8 mouse cellular contexts compared by ENCODE assay signal in the genomic region with DNA sequence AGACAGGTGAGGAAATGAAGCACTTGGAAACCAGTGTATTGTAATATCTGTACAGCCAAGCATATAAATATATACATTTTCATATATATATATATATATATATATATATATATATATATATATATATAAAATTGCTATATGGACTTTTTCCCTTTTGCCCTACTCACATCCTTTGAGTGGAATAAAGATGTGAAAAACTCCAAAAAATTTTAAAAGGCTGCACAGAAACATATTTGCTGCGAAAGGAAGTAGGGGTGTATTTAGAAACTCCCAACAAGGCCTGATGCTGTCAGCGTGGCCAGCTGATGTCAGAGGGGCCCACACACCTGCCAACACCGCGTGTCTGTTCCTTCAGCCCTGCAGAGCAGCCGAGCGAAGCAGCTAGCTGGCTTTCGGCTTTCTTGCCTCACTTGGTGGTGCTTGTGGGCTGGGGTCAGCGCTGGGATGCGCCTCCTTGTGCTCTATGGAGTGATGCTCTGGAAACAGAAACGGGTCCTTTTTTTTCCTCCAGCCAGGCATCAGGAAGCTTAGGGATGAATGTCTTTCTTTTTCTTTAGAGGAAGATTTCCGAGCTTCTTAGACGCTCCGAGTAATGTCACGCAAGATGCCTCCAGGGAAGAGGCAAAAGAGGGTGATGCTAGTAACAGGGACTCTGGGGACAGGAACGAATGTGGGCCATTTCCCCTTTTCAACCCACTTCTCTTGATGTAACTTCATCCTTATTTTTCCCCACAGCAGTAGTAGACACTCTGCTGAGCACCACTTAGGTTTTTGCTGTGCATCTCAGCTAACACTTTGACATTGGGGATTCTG. TPM values are rescaled to one million over a fixed set of nuclear protein-coding genes. Genes with fewer than 3 reads are reported as not detected.
DNase-seq lines count a peak whose midpoint lies in the region; ATAC-seq lines count a peak whose summit lies in the region.

No protein-coding gene starts in this region.

- peak overlapping the region; percentile 85; the same call in 1 of the 2 replicates for H3K4me2 ChIP-seq in kidney, embryonic 16.5 days (replicated peaks; ENCODE audit: low read depth, low read length)
- H3K4me2 ChIP-seq in hindbrain, embryonic 16.5 days (ENCODE audit: low read length) = peak overlapping the region; percentile 95

- H3K9ac ChIP-seq in kidney, embryonic 16.5 days (replicated peaks; ENCODE audit: low read length) = no peak overlapping the region
- H3K9ac ChIP-seq in hindbrain, embryonic 16.5 days (ENCODE audit: low read depth, low read length) = no peak overlapping the region; the same call in 1 of the 2 replicates

- no peak for DNase-seq in kidney, postnatal 36 days
- peak; percentile 56 for DNase-seq in cerebellum, adult 9-11 months
- DNase-seq in yolk sac, embryonic 10.5 days (ENCODE audit: low spot score) = no peak
- DNase-seq in frontal cortex, postnatal 36 days (ENCODE audit: low spot score in 2 of 2) = no peak

- peaks cover 14% of the 10 kb centered on the region for H3K4me1 ChIP-seq in kidney, embryonic 16.5 days (ENCODE audit: insufficient read depth, low read length)
- peaks cover 12% of the 10 kb centered on the region for H3K4me1 ChIP-seq in hindbrain, embryonic 16.5 days (ENCODE audit: control insufficient read depth, insufficient read depth, low read depth, low read length)

- no peak overlapping the region for H3K4me3 ChIP-seq in kidney, embryonic 16.5 days (ENCODE audit: low read length)
- no peak overlapping the region for H3K4me3 ChIP-seq in hindbrain, embryonic 16.5 days (ENCODE audit: low read length)

- H3K27ac ChIP-seq in kidney, embryonic 16.5 days (ENCODE audit: low read length) = no peak overlapping the region
- H3K27ac ChIP-seq in hindbrain, embryonic 16.5 days (ENCODE audit: low read depth, low read length) = no peak overlapping the region

- ATAC-seq in kidney, embryonic 16.5 days (ENCODE audit: low FRiP score, low TSS enrichment) = no peak
- ATAC-seq in hindbrain, embryonic 16.5 days = no peak
- ATAC-seq in neutrophil, adult 5-6 weeks (ENCODE audit: extremely low read depth, insufficient number of reproducible peaks, low FRiP score, poor library complexity, severe bottlenecking) = peak; percentile 11; the same call in 1 of the 2 replicates
- ATAC-seq in activated CD4-positive, CD25-positive, alpha-beta regulatory T cell, adult 4 months = no peak

- H3K36me3 ChIP-seq in kidney, embryonic 16.5 days (ENCODE audit: insufficient read depth, low read length) = no peaks in the 10 kb centered on the region
- H3K36me3 ChIP-seq in hindbrain, embryonic 16.5 days (ENCODE audit: control insufficient read depth, insufficient read depth, low read length) = no peaks in the 10 kb centered on the region

- WGBS in kidney, embryonic 16.5 days = 21% methylated on average over 15 of the region's 15 CpGs
- 9% methylated on average over 15 of the region's 15 CpGs for WGBS in hindbrain, embryonic 16.5 days

- no peaks in the 10 kb centered on the region for H3K27me3 ChIP-seq in kidney, embryonic 16.5 days (ENCODE audit: insufficient read depth, low read length)
- no peaks in the 10 kb centered on the region for H3K27me3 ChIP-seq in hindbrain, embryonic 16.5 days (replicated peaks; ENCODE audit: control insufficient read depth, insufficient read depth, low read length)

- H3K9me3 ChIP-seq in kidney, embryonic 16.5 days (ENCODE audit: low read length) = no peaks in the 10 kb centered on the region
- H3K9me3 ChIP-seq in hindbrain, embryonic 16.5 days (ENCODE audit: control insufficient read depth, low read length) = no peaks in the 10 kb centered on the region

RNA-seq across cellular contexts. Expression of a gene that starts 2.9 kb away (rescaled TPM):
- 6.5 and 7.8 TPM in 2 replicates for polyA plus RNA-seq in kidney, embryonic 16.5 days (2015; fragmentation: Nextera tagmentation; extraction: Ambion mirVana)
- polyA plus RNA-seq in hindbrain, embryonic 16.5 days (2015; fragmentation: Nextera tagmentation; extraction: Ambion mirVana) = 10.7 and 10.8 TPM in 2 replicates
- 335 and 338 TPM in 2 replicates for total RNA-seq in neutrophil, adult 5-6 weeks (2017)
- polyA plus RNA-seq in activated CD4-positive, CD25-positive, alpha-beta regulatory T cell, adult 4 months (2017; shearing (Covaris generic)) = 10 to 100 TPM; 14.2 to 15.3 TPM

RNA-seq across cellular contexts. Expression of a gene that starts 14.8 kb away (rescaled TPM):
- polyA plus RNA-seq in kidney, embryonic 16.5 days (2015; fragmentation: Nextera tagmentation; extraction: Ambion mirVana) = 88.0 and 90.3 TPM in 2 replicates
- 114 and 123 TPM in 2 replicates for polyA plus RNA-seq in hindbrain, embryonic 16.5 days (2015; fragmentation: Nextera tagmentation; extraction: Ambion mirVana)
- total RNA-seq in neutrophil, adult 5-6 weeks (2017) = 49.7 and 50.3 TPM in 2 replicates
- 100 to 1,000 TPM in 1 of 2 experiments, 10 to 100 TPM in 1; 86.2 to 108 TPM for polyA plus RNA-seq in activated CD4-positive, CD25-positive, alpha-beta regulatory T cell, adult 4 months (2017; shearing (Covaris generic))
